Mouse (Mus musculus) gastrocnemius, postnatal 36 days (tissue): Measurements from ENCODE around the gene Tpm4. TPM values are rescaled to one million over a fixed set of nuclear protein-coding genes. Genes with fewer than 3 reads are reported as not detected.

ENCODE experiments used
- DNase-seq, 2 experiments: peaks; one replicate each; pipeline ENCODE4 v3.0.0; 2022
- intact Hi-C: fragments of 180-260 bp; cut with DNase I; formaldehyde crosslinking; loops from one replicate; pipeline ENCODE4 v1.15.1; 2025
- total RNA-seq, 2 experiments: library from RNA; stranded (reverse); gene quantifications; 2 replicates each; pipeline ENCODE4 v1.2.3; 2021

Tpm4 gene
- total RNA-seq, 2 experiments from 2014 or later = 28.1 to 35.5 TPM

GRCm38 (mm10) chr8:72137431-72137830, 2.7 kb downstream of the Tpm4 start:
- intact Hi-C loops = no loop called here
- DNase-seq = no peak

DNA sequence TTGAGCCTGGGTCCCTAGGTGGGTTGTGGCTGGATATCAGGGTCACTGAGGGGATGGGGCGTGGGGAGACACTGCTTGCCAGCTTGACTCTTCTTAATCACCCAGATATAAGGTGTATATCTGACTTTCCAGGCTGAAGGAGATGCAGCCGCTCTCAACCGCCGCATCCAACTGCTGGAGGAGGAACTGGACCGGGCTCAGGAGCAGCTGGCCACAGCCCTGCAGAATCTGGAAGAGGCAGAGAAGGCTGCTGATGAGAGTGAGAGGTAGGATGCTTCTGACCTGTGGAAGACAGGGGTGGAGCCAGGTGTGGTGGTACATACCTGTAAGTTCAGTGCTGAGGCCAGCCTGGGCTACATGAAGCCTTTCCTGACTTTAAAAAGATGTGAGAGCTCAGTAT, 3.7 kb downstream of the Tpm4 start:
- intact Hi-C loops = no loop called here
- no peak for DNase-seq

DNA sequence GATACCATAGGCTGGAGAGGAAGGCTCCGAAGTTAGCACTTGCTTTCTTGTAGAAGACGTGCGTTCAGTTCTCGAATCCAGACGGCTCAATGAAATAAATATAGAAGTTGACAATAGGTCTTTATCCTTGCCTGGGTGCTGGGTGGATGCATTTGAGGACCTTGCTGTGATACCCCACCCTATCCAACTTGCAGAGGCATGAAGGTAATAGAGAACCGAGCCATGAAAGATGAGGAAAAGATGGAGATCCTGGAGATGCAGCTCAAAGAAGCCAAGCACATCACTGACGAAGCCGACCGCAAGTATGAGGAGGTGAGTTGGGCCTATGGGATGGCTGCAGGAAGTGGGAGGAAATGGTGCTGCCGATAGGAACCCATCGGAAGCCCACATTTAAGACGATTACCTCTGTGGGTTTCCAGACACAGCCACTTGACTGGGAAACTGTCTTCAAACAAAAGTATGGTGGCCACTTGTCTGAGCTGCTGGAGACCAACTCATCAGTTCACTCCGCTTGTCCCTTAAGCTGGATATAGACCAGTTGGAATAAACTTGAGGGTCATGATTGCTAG, 8.6 kb downstream of the Tpm4 start:
- intact Hi-C loops = no loop called here

GRCm38 (mm10) chr8:72144345-72144975, 9.7 kb downstream of the Tpm4 start:
- DNase-seq = no peak

More for the DNA sequence above, 8.6 kb downstream of the Tpm4 start:
- no peak for DNase-seq

GRCm38 (mm10) chr8:72145511-72145910, 10.7 kb downstream of the Tpm4 start:
- DNase-seq = no peak
- intact Hi-C loops = no loop called here

More at GRCm38 (mm10) chr8:72144345-72144975, 9.7 kb downstream of the Tpm4 start:
- intact Hi-C loops = no loop called here

DNA sequence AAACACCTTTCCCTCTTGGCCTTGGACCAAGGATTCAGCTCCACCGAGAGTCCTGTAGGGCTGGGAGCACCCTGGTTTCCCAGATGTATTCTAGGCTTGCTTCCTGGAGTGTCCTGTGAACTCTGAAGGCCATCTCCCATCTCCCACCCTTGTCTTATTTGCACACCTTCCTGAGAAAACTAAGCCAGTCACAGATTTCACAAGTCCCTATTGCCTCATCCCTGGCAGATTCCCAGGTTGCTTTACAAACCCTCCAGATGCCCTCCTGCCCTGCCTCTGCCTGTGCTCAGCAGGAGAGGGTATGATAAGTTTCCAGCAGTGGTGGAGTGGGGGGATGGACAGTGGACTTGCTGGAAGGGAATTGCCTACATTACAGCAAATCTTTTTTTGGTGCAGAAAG, 11.3 kb downstream of the Tpm4 start:
- DNase-seq = no peak
- intact Hi-C loops = no loop called here

- DNase-seq = no peak
- intact Hi-C loops = no loop called here
Measured at GRCm38 (mm10) chr8:72146556-72146955, 11.8 kb downstream of the Tpm4 start.

DNA sequence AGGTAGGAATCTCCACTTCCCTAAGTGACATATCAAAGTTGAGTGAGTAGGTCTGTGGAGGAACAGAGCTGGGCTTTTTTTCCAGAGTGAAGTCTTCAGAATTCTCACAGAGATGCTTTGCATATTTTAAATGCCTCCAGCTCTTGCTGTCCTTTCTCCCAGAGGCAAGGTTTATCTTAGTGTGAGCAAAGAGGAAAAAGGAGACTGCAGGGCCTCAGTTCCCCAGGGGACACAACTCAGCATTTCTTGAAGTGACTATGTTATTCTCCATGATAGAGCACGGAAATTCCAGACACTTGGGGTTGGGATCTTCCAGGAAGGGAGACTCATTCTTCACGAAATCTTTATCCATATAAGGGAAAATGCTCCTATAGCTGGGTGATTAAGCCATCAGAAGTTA, 12.5 kb downstream of the Tpm4 start:
- DNase-seq = no peak
- intact Hi-C loops = no loop called here

DNA sequence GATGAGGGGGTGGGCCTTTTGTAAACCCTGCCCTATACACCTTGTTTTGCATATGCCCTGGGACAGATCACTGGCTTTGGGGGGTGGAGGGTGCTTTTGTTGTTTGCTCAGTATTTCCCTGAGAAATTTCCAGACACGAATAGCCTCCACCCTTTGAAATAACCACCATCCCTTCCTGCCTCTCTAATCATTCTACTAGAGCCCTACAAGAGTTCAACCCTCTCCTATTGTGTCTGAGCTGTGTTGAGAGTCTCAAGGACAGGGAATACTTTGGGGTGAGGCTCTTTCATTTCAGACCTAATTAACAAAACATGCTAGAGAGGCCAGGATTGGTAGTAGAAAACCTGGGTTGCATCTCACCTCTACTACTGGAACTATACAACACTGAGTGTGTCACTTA, 14.3 kb downstream of the Tpm4 start:
- DNase-seq = no peak
- intact Hi-C loops = no loop called here

DNA sequence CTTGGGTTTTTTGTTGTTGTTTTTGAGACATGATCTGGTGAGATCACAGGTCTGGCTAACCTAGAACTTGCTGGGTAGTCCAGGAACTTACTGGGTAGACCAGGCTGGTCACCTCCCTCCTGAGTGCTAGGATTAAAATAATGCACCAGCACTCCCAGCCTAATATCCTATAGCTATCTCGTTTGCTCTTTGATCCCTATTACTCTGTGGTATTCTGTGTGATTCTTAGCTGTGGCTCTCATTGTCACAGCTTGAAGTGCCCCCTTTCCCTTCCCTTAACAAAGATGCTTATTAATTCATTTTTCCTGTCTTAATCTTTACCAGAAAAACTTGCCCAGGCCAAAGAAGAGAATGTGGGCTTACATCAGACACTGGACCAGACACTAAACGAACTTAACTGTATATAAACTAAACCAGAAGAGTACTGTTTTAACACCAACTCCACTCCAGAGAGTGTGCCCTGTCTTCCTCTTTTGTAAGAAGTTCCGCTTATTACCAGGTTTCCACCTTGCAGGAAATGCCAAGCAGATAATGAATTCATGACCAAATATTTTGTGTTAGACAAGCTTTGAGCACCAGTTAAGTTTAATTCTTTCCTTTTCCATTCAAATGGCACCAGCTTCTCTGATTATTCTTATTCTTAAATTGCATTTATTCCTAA, 16.8 kb downstream of the Tpm4 start:
- no peak for DNase-seq
- intact Hi-C loops = no loop called here

DNA sequence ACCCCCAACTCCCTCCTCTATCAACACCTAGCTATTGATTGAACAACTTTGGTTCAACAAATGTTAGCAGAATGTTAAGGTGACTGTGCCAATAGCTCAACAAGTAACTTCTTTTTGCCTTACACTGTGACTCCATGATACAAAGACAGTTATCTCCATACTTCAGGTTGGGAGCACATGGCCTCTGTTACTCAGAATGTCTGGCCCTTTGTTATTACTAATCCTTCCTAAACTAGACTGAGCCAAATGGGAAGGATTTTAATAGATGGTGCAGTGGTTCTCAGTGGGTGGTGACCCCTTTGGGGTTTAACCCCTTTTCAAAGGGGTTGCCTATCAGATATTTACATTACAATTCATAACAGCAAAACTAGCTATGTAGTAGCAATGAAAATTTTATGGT, 18.6 kb downstream of the Tpm4 start:
- intact Hi-C loops = no loop called here
- DNase-seq = no peak

- intact Hi-C loops = no loop called here
- no peak for DNase-seq
Measured at GRCm38 (mm10) chr8:72158096-72158495, 23.3 kb downstream of the Tpm4 start.

- DNase-seq = no peak
- intact Hi-C loops = no loop called here
Measured at GRCm38 (mm10) chr8:72158726-72159125, 24.0 kb downstream of the Tpm4 start.

GRCm38 (mm10) chr8:72160007-72160406, 25.2 kb downstream of the Tpm4 start:
- no peak for DNase-seq
- intact Hi-C loops = no loop called here

GRCm38 (mm10) chr8:72160707-72161697, 26.2 kb downstream of the Tpm4 start, which contains the start of gene Rab8a:
Rab8a (plus strand) TSS chr8:72161200.
- intact Hi-C loops = no loop called here

GRCm38 (mm10) chr8:72162821-72163220, 28.0 kb downstream of the Tpm4 start:
- intact Hi-C loops = no loop called here
- no peak for DNase-seq

More at GRCm38 (mm10) chr8:72160707-72161697, 26.2 kb downstream of the Tpm4 start, which contains the start of gene Rab8a:
- peak; percentile 99 to 100 for DNase-seq

- DNase-seq = no peak
- intact Hi-C loops = no loop called here
Measured at GRCm38 (mm10) chr8:72169098-72169668, 34.4 kb downstream of the Tpm4 start.

GRCm38 (mm10) chr8:72169681-72170249, 35.0 kb downstream of the Tpm4 start:
- intact Hi-C loops = no loop called here
- no peak for DNase-seq

- peak; percentile 46 to 59 for DNase-seq
- intact Hi-C loops = loop anchor here (5.0 kb wide), 1 partner anchor 190 kb away; no protein-coding TSS in a partner anchor
Measured at GRCm38 (mm10) chr8:72177346-72177925, 42.7 kb downstream of the Tpm4 start.
